Mouse (Mus musculus): Measurements from ENCODE around the gene Hs3st1.

- TF ChIP-seq CTCF (IDR thresholded peaks at IDR 0.05; ENCODE audit: extremely low read depth, insufficient read depth, low read length) (no peak), POLR2A (IDR thresholded peaks at IDR 0.05; ENCODE audit: extremely low read depth, insufficient read depth, low read length) (no peak)
These were observed 49.4 kb upstream of the Hs3st1 start for GRCm38 (mm10) chr5:39804663-39805062.

All from cortical plate, adult 2 months (tissue).